Mouse (Mus musculus) kidney, adult 9 months (tissue): ENCODE measurements around the gene Mcub.
A peak's percentile ranks its signal among the peaks of the same experiment; 100 is the strongest.

Experiments used
- DNase-seq: peaks from one replicate; pipeline ENCODE4 v3.0.0; 2022

The Mcub gene

DNA sequence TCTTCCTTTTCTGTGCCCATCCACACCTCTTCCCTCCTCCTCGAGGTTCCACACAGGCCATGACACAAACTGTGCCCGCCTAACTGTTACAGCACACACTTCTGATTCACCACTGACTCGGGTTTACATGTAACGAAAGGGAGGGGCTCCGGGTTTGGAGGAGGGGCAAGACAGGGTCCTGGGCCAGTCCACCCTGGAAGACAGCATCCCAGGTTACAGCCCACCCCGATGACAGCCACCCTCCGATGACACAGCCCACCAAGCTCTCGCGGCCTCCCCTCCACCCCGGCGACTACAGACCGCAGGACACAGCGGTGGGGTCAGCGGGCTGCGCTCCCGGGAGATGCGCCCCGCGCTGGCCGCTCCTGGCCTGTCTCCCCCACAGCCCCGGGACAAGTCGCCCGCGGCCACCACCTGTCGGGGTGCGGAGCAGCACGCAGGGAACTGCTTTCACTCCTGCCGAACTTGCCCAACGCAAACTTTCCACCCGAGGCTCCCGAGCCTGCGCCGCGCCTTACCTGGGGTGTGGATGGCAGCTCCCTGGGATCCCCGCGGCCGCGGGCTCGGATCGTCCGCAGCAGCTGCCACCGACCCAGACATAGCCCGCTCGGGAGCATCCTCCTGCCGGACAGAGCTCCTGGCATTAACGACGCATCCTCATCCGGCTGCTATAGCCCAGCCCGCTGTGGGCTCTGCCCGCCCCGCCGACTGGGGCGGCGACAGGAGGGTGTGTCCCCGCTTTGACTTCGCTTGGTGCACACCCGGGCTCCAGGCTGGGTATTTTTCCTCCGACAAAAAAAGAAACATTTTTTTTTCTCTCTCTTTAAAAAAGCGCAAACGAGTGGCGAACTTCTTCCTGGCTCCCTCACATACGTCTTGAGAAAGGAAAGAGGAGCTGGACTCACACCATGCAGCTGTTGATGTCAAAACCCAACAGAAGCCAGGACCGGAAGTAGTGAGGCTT, at the start of gene Mcub:
Gene Mcub, minus strand, starts transcription at position 775 of the 964 bp plus-strand sequence.
- DNase-seq: peak; percentile 28

DNA sequence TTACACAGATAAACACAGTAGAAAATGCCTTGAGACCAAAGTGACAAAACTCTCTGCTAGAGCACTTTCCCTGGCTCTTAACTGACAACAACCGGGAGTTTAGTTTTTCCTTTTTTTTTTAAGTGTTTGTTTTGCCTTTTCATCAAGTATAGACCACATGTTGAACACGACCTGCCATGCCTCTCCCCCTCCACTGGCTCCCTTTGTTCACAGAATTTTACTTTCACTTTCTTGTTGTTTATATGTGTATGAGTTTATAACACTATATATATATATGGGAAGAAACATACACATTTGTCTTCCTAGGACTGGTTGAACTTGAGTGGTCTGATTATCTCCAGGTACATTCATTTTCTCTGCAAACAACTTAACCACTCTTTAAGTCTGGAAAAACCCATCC, 42.9 kb upstream of the Mcub start:
- no peak for DNase-seq

DNA sequence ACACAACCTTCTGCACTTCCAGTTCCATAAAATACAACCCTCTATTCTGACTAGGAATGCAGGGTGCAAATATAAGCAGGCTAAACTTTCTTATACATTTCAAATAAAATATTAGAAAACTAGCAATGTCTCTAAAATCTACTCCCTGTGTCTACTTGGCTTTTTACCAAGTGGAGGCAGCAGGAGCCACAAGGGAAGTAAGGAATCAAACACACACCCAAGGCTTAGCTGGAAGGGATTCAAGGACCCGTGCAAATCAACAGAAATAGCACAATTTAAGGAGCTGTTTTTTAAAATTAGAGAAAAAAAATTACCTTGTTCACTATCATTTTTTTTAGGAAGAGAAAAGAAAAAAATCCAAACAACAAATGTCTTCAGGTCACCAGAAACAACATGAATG, 41.2 kb upstream of the Mcub start:
- DNase-seq: no peak

DNA sequence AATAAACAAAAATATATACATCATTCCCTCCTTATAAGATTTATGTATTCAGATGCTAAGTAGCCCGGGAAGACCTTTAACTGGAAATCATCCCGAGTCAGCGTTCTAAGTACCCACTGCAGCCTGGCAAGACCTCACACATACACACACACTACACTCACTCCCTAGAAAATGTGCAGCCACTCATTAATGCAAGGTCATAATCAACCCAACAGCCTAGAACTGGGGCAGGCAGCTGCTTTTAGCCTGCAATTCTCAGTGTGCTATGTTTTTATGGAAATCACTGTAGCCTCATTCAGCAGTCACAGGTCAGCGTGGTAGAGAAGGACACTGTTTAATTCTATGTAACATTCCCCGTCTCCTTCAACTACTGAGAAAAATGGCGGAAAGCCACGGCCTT, 36.1 kb upstream of the Mcub start:
- peak; percentile 21 for DNase-seq

DNA sequence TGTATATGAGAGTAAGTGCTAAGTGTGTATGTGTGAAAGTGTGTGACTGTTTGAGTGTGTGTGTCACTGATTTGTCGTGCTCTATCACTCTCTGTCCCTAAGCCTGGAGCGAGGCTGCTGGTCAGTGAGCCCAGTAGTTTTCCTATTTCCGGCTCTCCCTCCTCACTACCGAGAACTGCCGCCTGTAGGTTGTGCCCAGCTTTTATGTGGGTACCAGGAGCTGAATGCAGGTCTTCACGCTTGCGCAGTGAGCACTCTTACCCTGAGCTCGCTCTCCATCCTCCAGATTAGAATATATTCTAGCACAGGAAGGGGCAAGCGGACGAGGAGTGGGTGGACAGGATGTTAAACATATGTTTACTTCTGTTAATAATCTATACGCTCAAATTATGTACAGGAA, 30.9 kb upstream of the Mcub start:
- DNase-seq: no peak

DNA sequence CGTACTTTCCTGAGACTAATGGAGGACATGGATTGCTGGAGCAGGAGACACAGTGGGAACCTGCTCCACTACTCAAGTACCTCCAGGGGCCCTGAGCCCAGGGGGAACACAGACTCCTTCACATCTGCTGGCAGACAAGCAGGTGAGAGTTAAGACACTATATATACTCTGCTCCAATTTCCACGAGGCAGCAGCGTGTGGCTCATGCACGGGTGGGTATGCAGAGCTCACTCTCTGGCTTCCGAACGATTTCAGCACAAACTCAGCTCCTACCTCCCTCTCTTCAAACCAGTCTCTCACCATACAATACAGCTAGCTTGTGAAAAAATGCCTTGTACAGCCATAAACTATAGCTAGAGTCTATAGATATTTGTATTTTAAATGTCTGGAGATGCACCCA, 28.5 kb upstream of the Mcub start:
- DNase-seq: no peak

DNA sequence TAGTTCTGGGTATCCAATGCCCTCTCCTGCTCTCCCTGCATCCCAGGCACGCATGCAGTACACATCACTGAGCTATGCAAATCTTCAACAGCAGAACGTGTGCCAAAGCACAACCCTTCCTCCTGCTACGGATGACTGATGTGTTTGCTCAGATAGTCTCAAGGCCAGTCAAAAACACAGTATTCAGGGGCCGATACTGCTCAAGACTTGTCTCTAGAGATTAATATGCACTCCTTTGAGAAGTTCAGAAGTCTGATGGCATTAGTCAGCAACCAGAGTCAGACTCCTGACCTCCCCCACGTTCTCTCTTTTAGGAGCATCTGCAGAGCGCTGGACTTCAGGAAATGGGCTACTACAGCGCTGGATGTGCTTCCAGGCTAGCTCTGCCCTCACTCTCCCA, 28.0 kb upstream of the Mcub start:
- DNase-seq: no peak

DNA sequence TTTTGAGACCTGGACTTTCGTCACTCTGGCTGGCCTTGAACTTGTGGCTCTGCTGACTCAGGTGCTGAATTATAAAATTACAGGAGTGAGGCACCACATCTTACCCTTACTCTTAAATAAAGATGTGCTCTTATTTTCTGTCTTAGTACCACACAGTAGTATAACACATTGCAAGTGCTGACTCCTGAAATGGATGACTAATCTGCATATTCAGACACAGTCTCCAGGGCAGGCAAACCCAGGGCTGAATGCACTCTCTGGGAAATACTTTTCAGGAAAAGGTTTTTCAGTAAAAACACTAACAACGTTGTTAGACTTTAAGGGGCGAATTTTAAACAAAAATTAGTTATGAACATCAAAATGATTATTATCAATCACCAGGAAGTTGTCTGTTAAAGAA, 27.3 kb upstream of the Mcub start:
- no peak for DNase-seq

DNA sequence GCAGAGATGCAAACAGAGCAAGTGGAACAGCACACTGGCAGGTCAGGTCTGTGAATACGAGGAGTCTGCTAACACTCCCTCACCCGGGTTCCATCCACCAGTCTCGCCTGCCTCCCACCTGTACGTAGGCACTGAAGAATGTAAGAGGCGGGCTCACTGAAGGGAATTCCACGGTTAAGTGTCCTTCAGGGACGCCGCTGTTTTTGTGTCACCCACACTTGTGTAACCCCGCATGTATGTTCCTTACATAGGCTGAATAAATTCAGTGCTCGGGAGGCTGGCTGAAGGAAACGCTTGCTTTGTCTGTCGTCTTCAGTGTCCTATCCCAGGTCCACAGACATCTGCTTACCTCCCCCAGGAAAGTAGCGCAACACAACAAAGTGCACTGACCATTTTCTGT, 17.3 kb upstream of the Mcub start:
- no peak for DNase-seq

DNA sequence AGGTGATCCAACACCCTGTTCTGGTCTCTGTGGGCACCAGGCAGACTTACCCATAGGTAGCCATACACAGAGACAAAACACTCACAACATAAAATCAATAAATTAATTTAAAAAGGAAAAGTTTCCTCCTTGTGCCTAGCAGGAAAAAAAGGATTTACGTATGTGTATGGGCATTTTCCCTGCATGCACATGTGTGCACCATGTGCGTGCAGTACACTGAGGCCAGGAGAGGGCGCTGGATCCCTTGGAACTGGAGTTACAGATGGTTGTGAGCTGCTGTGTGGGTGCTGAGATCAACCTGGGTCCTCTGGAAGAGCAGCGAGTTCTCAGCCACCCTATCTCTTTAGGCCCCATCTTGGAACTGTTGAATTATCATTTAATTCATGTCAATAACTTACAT, 15.3 kb upstream of the Mcub start:
- no peak for DNase-seq

DNA sequence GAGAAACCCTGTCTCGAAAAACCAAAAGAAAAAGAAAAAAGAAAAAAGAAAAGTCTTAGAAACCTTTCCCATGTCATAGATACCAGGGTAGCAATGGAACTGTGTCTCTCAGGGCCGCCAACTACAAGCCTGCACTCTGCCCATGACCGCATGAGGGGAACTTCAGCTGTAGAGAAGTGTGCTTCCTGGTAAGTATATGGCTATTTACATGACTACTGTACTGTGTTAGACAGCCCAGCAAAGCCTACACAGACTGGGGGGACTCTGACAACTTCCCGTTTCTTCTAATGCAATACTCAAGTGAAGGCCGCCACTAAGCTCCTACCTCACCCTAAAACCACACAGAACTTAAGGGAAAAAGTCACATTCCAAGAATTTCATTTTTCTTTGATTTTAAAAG, 14.8 kb upstream of the Mcub start:
- no peak for DNase-seq

DNA sequence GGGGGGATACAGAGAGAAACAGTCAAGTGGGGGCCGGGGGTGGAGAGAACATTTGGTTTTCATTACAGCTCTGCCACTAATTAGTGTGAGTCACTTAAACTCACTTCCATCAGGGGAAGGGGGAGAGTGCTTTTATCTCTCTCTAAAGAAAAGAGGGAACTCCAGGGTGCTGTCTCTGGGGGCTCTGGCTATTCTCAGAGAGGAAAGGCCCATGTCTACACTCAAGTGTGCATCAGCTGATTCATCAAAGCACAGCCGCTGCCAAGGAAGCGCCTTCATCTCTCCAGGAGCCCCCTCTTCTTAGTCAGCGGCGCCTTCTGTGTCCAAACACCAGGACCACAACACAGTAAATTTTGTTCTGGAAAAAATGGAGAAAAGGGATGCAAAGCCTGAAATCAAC, 12.3 kb upstream of the Mcub start:
- DNase-seq: no peak

DNA sequence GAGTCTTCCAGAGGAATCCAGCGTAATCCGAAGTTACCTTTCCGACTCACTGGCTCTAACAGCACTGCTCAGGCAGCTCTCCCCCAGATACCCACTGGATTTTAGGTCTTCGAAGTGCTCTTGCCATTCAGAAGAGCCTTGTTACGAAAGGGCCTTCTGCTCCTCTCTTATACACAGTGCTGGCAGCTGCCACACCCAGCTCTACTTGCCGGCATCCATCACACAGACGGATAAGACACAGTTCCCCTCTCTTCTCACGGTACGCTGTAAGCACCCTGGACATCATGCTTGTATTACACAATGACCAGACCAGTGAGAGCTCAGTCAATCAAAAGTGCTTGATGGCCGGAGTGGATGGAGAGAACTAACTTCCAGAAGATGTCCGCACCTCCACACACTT, 11.8 kb upstream of the Mcub start:
- no peak for DNase-seq

DNA sequence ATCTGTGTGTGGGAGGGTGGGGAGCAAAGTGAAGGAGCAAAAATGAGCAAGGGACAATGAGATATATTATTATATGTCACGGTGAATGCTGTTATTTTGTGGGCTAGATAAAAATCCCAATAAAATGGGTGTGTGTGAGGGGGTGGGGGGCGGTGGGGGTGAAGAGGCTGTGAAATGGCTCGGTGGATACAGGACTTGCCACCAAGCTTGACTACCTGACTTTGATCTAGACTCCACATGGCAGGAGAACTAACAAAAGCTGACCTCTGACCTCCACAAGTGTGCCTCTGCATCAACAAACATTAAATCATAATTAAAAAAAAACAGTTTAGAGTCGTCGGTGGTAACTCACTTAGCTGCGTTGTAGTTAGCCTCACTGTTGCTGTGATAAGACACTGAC, 9.5 kb upstream of the Mcub start:
- no peak for DNase-seq

DNA sequence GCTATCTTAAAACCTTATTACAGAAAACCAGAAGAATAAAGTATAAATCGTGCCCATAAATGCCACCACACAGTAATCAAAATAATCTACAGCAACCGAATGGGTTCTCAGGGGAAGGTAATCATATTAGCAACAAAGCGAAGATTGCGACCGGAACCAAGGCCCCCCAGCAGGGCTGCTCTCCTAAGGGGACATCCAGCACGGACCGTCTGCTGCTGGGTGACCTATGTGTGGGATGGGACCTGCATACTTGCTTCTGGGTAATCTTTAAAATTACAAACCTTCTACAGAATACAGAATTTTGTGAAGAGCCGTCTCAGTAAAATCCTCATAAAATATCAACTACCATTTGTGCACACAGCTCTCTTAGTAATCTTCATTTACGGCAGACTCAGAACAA, 8.7 kb upstream of the Mcub start:
- no peak for DNase-seq

DNA sequence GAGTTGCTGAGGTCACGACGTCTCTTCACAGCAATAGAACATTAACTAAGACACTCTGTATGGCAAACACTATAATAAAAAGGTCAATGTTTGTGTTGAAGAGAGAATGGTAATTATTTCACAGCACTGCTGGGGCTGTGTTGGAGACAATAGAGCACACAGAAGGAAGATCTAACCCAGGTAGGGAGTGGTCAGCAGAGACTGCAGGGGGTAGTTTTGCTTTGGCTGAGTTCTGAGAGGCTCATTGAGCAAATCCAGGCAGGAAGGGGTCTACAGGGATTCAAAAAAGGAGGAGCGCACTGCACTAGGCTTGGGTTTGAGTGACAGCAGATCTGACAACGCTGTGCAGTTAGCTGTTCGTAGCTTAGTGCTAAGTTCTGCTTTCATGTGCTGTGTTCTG, 6.3 kb upstream of the Mcub start:
- DNase-seq: no peak

DNA sequence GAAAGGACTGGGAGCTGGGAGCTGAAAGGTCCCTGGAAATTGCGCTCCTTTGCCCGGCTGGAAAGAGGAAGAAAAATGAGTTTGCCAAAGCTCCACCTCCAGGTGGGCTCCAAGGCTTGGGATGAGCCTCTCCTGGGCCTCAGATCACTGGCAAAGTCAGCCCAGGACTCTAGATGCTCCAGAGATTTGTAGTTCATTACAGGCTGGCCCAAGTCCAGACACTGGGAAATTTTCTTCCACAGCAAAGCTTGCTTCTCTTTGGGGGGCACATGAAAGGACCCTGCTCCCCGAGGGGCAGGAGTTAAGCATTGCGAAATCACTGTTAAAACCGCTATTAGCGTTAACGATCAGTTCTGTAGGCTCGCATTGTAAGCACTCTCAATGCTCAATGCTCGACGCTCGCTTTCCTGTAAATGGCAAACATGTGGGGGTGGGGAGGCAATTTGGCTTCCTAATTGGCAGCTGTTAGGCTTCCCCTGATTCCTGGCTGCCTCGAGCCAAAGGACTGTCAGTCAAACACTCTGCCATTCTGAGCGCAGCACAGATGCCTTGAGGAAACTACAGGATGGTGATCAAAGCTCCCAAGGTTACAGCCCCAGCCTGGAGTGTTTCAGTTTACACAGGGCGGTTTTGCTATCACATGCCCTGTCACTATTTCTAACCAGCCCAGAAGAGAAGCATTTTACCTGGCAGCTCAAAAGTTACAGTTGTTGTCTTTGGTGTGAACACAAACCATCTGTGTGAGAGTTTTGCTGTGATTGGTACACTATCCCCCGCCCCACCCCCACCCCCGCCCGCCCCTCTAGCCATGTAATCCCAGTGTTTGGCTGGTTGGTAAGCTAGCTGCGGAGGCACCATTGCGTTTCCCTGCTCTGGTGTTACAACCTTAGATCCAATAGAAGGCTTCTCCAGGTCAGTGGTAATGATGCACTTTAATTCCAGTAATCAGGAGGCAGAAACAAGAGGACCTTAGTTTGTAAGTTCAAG, 816 bp upstream of the Mcub start:
- no peak for DNase-seq

DNA sequence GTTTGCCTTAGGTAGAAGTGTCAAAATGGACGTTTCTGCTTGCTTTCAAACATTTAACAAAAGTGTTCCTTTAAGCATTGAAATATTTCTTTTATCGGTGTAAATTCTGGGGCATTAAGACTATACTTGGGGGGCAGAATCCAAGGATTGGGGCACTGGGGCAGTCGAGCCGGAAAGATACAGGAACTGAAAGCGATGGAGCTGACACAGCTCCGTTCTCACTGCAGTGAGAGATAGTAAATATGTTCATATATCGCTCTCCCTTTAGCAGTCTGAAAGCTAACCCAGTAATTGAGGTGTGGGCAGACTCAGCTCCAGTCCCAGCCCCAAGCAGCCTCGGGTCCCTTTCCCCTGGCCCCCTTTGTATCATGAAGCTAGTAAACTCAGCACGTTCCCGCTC, 975 bp downstream of the Mcub start:
- no peak for DNase-seq

DNA sequence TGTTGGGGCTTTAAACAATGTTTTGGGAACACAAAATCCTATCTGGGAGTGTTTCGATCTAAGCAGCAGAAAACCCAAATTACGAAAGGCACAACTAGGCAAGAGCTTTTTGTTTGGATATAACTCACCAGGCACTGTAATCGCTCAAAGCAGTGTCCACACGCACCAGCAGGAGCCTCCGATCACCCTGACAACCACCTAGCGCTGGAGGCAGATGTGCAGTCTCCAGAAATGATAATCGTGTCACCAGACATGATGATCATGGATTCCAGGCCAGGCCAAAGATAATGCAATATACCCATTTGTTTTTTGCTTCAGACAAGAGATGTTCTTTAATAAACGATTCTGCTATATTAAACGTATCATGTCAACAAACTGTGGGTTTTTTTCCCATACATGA, 2.1 kb downstream of the Mcub start:
- no peak for DNase-seq

DNA sequence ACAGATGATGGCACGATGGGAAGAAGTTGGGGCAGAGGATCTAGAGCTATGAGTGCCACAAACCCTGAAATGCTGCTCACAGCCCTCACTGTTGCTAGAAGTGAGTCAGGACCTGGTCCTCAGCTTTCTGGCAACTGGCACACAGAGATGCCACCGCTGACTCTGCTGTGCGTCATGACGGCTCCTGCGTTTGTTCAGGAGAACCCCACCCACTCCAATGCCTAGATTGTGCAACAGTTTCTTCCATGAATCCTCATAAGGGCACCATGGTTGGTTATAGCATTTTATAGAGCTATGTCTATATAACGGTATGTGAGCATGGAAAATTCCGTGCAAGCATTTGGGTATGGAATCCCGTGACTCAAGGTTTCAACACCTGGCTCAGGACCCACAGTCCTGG, 5.3 kb downstream of the Mcub start:
- DNase-seq: no peak

DNA sequence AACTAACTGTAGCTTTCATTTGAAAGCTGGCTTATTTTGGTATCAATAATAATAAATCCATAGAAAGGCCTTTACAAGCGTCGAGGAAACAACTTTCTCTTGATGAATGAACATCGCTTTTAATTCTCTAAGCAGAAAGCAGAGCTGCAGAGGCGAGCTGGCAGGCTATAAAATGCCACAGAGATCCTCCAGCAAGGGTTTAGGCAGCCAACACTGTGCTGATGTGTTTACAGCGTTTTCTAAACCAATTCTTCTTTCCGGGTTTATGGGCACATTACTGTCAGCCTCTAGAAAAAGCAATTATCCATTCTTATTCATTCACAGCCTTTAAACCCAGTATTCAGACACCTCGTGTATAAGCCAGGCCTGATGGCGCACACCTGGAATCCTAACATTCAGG, 7.5 kb downstream of the Mcub start:
- DNase-seq: no peak

DNA sequence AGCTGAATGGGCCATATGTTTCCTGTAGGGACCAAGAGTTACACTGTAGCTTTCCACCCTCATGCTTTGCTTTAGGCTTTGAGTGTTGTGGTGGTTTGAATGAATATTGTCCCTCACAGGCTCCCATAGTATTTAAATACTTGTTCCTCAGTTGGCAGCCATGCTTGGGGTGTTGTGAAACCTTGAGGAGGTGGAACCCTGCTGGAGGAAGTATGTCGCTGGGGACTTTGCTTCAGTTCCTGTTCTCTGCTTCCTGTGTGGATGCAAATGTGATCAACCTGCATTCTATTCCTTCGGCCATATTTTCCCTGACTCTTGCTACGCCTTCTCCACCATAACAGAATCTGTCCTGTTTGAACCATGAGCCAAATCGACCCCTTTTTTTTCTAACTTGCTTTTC, 16.7 kb downstream of the Mcub start:
- DNase-seq: no peak

DNA sequence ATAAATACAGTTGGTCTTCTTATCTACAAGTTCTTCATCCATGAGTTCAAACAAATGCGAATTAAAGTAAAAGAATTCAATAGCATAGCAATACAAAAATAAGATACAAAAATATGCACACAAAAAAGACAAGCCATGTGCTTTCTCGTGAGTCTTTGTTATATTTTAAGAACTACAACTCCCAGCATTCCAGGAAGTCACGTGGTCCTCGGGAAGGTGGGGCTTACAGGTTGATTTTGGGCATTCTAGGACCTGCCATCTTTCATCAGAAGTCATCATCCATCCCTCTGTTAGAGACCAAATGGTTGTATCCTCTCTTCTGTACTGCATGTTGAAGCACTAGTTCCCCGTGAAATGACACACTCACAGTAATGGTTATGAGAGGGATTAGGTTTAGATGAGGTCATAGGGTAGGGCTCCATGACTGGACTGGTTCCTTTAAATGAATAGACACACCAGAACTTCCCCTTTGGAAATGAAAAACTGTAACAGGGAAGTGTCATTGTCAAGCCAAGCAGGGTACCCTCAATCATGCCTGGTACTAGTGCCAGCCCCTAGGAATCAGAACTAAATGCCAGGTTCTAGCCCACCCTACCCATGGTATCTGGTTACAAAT, 20.7 kb downstream of the Mcub start:
- no peak for DNase-seq
